Mouse (Mus musculus): ENCODE measurements around the gene Gm31371. TPM values are rescaled to one million over a fixed set of nuclear protein-coding genes. Genes with fewer than 3 reads are reported as not detected.
"Not testable (repeated sequence)": the region's sequence is repeated elsewhere in the genome, so short reads cannot be mapped to it uniquely, and the experiment has no call there.

Gene Gm31371
- not detected in 2 replicates for polyA plus RNA-seq (2015; fragmentation: Nextera tagmentation; extraction: Ambion mirVana)

- WGBS, result 47% methylated on average over 3 of the region's 4 CpGs
- H3K9me3 ChIP-seq; H3K27ac ChIP-seq (replicated peaks); H3K27me3 ChIP-seq (replicated peaks); H3K4me2 ChIP-seq; H3K36me3 ChIP-seq; H3K4me1 ChIP-seq; H3K9ac ChIP-seq; ATAC-seq (ENCODE audit: extremely low read depth, insufficient number of reproducible peaks, low FRiP score, low TSS enrichment); H3K4me3 ChIP-seq: not testable (repeated sequence)
Observed at GRCm38 (mm10) chr8:19903092-19903491, at the start of gene Gm31371. Gm31371 (plus strand) TSS chr8:19903392.

GRCm38 (mm10) chr8:19906425-19907055 is 3.3 kb downstream of the Gm31371 start:
- H3K4me1 ChIP-seq; H3K36me3 ChIP-seq; H3K9me3 ChIP-seq; H3K9ac ChIP-seq; H3K27ac ChIP-seq (replicated peaks); ATAC-seq (ENCODE audit: extremely low read depth, insufficient number of reproducible peaks, low FRiP score, low TSS enrichment); H3K4me3 ChIP-seq; H3K27me3 ChIP-seq (replicated peaks); H3K4me2 ChIP-seq: not testable (repeated sequence)
- whole genome bisulfite sequencing, result 73% methylated on average over 8 of the region's 8 CpGs

GRCm38 (mm10) chr8:19908841-19909321 is 5.7 kb downstream of the Gm31371 start:
- not testable (repeated sequence) for H3K27ac ChIP-seq (replicated peaks); H3K4me2 ChIP-seq

GRCm38 (mm10) chr8:19919086-19919485 is 15.9 kb downstream of the Gm31371 start:
- not testable (repeated sequence) for H3K36me3 ChIP-seq; H3K4me2 ChIP-seq; H3K27ac ChIP-seq (replicated peaks); H3K4me1 ChIP-seq; H3K27me3 ChIP-seq (replicated peaks); H3K9me3 ChIP-seq; ATAC-seq (ENCODE audit: extremely low read depth, insufficient number of reproducible peaks, low FRiP score, low TSS enrichment); H3K4me3 ChIP-seq; H3K9ac ChIP-seq
- WGBS, result 72% methylated on average over 2 of the region's 3 CpGs

More at GRCm38 (mm10) chr8:19908841-19909321, 5.7 kb downstream of the Gm31371 start:
- not testable (repeated sequence) for H3K27me3 ChIP-seq (replicated peaks); ATAC-seq (ENCODE audit: extremely low read depth, insufficient number of reproducible peaks, low FRiP score, low TSS enrichment); H3K4me1 ChIP-seq; H3K9ac ChIP-seq; H3K36me3 ChIP-seq; H3K9me3 ChIP-seq; H3K4me3 ChIP-seq
- 65% methylated on average over 5 of the region's 6 CpGs for WGBS

GRCm38 (mm10) chr8:19934274-19934673 is 31.1 kb downstream of the Gm31371 start:
- not testable (repeated sequence) for H3K27me3 ChIP-seq (replicated peaks); H3K9ac ChIP-seq; ATAC-seq (ENCODE audit: extremely low read depth, insufficient number of reproducible peaks, low FRiP score, low TSS enrichment); H3K4me2 ChIP-seq; H3K4me1 ChIP-seq; H3K9me3 ChIP-seq; H3K4me3 ChIP-seq; H3K36me3 ChIP-seq; H3K27ac ChIP-seq (replicated peaks)
- 70% methylated on average over 1 of the region's 6 CpGs for WGBS

- 52% methylated on average over 2 of the region's 2 CpGs for WGBS
- H3K9ac ChIP-seq; H3K27ac ChIP-seq (replicated peaks); H3K9me3 ChIP-seq; H3K4me1 ChIP-seq; H3K27me3 ChIP-seq (replicated peaks); H3K36me3 ChIP-seq; H3K4me2 ChIP-seq; H3K4me3 ChIP-seq; ATAC-seq (ENCODE audit: extremely low read depth, insufficient number of reproducible peaks, low FRiP score, low TSS enrichment): not testable (repeated sequence)
Observed at GRCm38 (mm10) chr8:19935541-19936030, 32.4 kb downstream of the Gm31371 start.

- no peaks in the 10 kb centered on the region; the same call in 1 of the 2 replicates for H3K9me3 ChIP-seq
- ATAC-seq (ENCODE audit: extremely low read depth, insufficient number of reproducible peaks, low FRiP score, low TSS enrichment), result no peak
- 71% methylated on average over 2 of the region's 2 CpGs for WGBS
- no peak overlapping the region for H3K4me2 ChIP-seq
- no peaks in the 10 kb centered on the region for H3K4me1 ChIP-seq
- H3K27me3 ChIP-seq (replicated peaks), result no peaks in the 10 kb centered on the region
- no peak overlapping the region for H3K9ac ChIP-seq
- H3K4me3 ChIP-seq, result no peak overlapping the region
- no peaks in the 10 kb centered on the region for H3K36me3 ChIP-seq
- H3K27ac ChIP-seq (replicated peaks), result no peak overlapping the region
Observed at GRCm38 (mm10) chr8:19960935-19961334, 57.7 kb downstream of the Gm31371 start.

GRCm38 (mm10) chr8:19963766-19964165 is 60.6 kb downstream of the Gm31371 start:
- H3K4me3 ChIP-seq; H3K9me3 ChIP-seq; H3K27ac ChIP-seq (replicated peaks); H3K4me2 ChIP-seq; H3K27me3 ChIP-seq (replicated peaks); H3K4me1 ChIP-seq; ATAC-seq (ENCODE audit: extremely low read depth, insufficient number of reproducible peaks, low FRiP score, low TSS enrichment); H3K9ac ChIP-seq; H3K36me3 ChIP-seq: not testable (repeated sequence)
- WGBS, result 69% methylated on average over 2 of the region's 2 CpGs

- 42% methylated on average over 2 of the region's 2 CpGs for WGBS
- not testable (repeated sequence) for H3K27ac ChIP-seq (replicated peaks); H3K4me3 ChIP-seq; ATAC-seq (ENCODE audit: extremely low read depth, insufficient number of reproducible peaks, low FRiP score, low TSS enrichment); H3K36me3 ChIP-seq; H3K9ac ChIP-seq; H3K9me3 ChIP-seq; H3K27me3 ChIP-seq (replicated peaks); H3K4me2 ChIP-seq; H3K4me1 ChIP-seq
Observed at GRCm38 (mm10) chr8:19968151-19968550, 65.0 kb downstream of the Gm31371 start.

GRCm38 (mm10) chr8:19975237-19975636 is 72.0 kb downstream of the Gm31371 start:
- H3K27ac ChIP-seq (replicated peaks); H3K36me3 ChIP-seq; H3K9me3 ChIP-seq; ATAC-seq (ENCODE audit: extremely low read depth, insufficient number of reproducible peaks, low FRiP score, low TSS enrichment); H3K4me3 ChIP-seq; H3K4me1 ChIP-seq; H3K4me2 ChIP-seq; H3K27me3 ChIP-seq (replicated peaks); H3K9ac ChIP-seq: not testable (repeated sequence)
- 80% methylated on average over 6 of the region's 6 CpGs for WGBS

Data from heart, embryonic 13.5 days (tissue).